Mouse (Mus musculus) G1E (cell line): ENCODE results near the gene Selenok.

Experiments
- CTCF ChIP-seq: IDR thresholded peaks from 2 replicates; pipeline ENCODE4 v1.5.1; 2012; ENCODE audit warnings: low read depth, low read length, inconsistent platforms, mixed read lengths
- GATA1 ChIP-seq: IDR thresholded peaks from 2 replicates; pipeline ENCODE4 v1.6.1; 2012; ENCODE audit warnings: borderline replicate concordance, low read length, inconsistent platforms, mixed read lengths
- GATA2 ChIP-seq: IDR thresholded peaks from 2 replicates; pipeline ENCODE4 v1.6.1; 2012; ENCODE audit warnings: low read depth, low read length, inconsistent platforms, borderline replicate concordance
- POLR2AphosphoS5 ChIP-seq: IDR thresholded peaks from 2 replicates; pipeline ENCODE4 v1.6.1; 2012; ENCODE audit warnings: low read depth, low read length, inconsistent platforms; ENCODE audit not compliant: insufficient replicate concordance
- TAL1 ChIP-seq: conservative IDR thresholded peaks from 2 replicates; pipeline ENCODE4 v1.6.1; 2012; ENCODE audit warnings: low read depth, low read length, inconsistent platforms, mixed read lengths

DNA sequence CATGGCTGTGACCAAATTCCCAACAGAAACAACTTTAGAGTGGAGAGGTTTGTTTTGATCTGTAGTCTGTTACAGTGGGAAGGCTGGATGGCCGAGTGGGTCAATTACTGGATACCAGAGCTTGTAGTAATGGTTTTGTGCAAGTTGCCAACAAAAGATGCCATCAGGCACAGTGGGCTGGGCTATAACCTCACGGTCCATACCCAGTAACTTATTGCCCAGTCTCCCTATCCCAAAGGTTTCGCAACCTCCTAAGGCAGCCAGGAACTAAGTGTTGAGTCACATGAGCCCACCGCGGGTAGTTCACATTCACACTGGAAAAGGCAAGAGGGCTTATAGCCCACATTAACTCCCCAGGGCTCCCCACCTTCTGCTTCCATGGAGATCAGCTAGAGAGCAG lies 48.6 kb downstream of the Selenok start:
- TF ChIP-seq CTCF (no peak), GATA1 (no peak), TAL1 (no peak), POLR2AphosphoS5 (no peak), GATA2 (no peak)
